Mouse (Mus musculus) activated CD4-positive, CD25-positive, alpha-beta regulatory T cell, adult 4 months (primary cell): ENCODE measurements around the gene Hist1h2bq. TPM values are rescaled to one million over a fixed set of nuclear protein-coding genes. Genes with fewer than 3 reads are reported as not detected.
"Not testable (repeated sequence)": the region's sequence is repeated elsewhere in the genome, so short reads cannot be mapped to it uniquely, and the experiment has no call there.

Source experiments
- ATAC-seq: one replicate; pipeline ENCODE4 v1.8.0; 2017
- polyA plus RNA-seq, 2 experiments: library from polyadenylated mRNA; unstranded; fragments of 100-300 nt; shearing (Covaris generic); gene quantifications; one replicate each; pipeline ENCODE4 v1.2.1; 2017

Gene Hist1h2bq
- polyA plus RNA-seq, result 1 to 10 TPM; 4.2 to 9.2 TPM

DNA sequence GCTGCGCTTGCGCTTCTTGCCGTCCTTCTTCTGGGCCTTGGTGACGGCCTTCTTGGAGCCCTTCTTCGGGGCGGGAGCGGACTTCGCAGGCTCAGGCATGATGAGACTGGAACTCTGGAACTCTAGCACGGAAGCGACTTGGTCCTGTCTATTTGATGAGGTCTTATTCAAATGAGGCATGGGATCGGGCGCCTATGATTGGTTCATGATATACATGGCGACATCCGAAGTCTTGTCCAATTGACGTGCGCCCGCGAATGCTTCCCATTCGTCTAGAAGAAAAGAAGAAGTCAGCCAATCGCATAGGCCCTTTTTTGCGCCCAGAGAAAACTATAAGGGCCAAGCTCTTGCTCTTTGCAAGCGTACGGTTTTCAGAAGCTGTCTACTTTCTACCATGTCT, at the start of gene Hist1h2bq, which contains the start of gene Hist1h2ao:
TSS of gene Hist1h2bq (minus strand) at position 125 of the 400 bp plus-strand sequence.
TSS of gene Hist1h2ao (plus strand) at position 393 of the 400 bp plus-strand sequence.
- peak; percentile 89 for ATAC-seq

DNA sequence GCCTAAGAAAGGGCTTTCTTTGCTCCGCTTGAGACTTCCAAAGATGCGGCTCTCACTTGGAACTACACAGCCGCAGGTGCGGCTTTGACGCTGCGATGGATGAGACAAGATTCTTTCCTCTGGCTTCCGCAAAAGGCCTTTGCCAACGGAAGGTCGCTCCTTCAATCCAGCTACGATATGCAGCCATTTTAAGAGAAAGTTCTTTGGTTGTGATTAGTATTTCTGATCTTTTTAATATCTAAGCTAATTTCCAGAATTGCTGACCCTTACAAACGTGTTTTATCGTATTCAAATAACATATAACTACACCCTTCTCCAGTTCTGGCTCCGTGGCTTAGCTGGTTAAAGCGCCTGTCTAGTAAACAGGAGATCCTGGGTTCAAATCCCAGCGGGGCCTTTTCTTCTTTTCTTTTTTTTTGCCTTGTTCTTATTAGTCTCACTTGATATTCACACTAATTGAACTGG, 45.7 kb upstream of the Hist1h2bq start:
- ATAC-seq, result no peak

DNA sequence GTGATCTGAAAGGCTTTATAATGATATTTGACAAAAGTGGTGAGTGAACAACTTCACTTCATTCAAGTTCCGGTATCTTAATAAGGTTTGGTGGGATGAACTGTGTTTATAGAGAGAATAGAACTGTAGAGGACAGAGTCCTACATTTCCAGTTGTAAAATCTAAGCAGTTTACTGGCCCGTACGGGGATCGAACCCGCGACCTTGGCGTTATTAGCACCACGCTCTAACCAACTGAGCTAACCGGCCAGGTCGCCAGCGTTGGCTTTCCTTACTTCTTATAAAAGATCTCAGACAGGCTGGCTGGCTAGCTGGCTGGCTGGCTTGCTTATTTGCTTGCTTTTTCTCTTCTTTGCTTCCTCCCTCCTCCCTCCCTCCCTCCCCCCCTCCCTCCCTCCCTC, 45.1 kb upstream of the Hist1h2bq start:
- ATAC-seq, result no peak

- ATAC-seq, result no peak
Measured at GRCm38 (mm10) chr13:21852215-21852945, 42.4 kb upstream of the Hist1h2bq start.

DNA sequence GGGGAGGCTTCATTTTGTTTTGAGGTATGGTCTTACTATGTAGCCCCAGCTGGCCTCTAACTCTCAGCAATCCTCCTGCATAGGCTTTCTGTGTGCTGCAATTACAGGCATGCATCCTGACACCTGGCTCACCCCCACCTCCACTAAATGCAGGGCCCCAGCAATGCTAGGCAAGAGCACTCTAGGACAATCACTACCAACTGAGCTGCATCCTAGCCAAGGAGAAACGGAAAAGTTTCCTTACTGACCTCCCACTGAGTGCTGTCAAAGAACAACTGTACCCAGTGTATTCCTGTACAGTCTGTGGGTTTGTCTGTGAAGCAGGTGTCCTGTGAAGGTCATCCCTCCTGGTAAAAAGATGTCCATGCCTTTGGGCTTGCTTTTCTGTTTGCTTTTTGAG, 40.7 kb upstream of the Hist1h2bq start:
- ATAC-seq, result not testable (repeated sequence)

DNA sequence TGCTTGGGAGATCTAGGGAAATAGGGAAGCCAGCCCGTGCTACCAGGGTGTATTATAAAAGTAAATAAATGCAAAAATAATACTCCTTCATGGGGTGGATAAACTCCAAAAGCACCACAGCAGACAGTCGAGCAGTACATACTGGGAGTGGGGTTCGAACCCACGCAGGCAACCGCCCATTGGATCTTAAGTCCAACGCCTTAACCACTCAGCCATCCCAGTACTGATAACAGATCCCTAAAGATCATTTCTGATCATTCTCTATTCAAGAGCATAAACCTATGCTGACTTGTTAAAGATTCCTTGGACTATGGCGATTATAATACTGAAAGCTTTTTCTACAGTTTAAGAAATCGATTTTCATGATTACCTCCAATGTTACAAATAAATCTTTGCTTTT, 37.9 kb upstream of the Hist1h2bq start:
- no peak for ATAC-seq

- peak; percentile 71 for ATAC-seq
Measured at GRCm38 (mm10) chr13:21846356-21846755, 36.4 kb upstream of the Hist1h2bq start.

GRCm38 (mm10) chr13:21840508-21840907, 30.5 kb upstream of the Hist1h2bq start:
- peak; percentile 73 for ATAC-seq

DNA sequence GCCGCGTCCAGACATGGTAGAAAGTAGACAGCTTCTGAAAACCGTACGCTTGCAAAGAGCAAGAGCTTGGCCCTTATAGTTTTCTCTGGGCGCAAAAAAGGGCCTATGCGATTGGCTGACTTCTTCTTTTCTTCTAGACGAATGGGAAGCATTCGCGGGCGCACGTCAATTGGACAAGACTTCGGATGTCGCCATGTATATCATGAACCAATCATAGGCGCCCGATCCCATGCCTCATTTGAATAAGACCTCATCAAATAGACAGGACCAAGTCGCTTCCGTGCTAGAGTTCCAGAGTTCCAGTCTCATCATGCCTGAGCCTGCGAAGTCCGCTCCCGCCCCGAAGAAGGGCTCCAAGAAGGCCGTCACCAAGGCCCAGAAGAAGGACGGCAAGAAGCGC, 23.5 kb upstream of the Hist1h2bq start, which contains the start of the genes Hist1h2ap and Hist1h2br:
TSS of gene Hist1h2ap (minus strand) at position 47 of the 400 bp plus-strand sequence.
TSS of gene Hist1h2br (plus strand) at position 283 of the 400 bp plus-strand sequence.
- peak; percentile 84 for ATAC-seq

DNA sequence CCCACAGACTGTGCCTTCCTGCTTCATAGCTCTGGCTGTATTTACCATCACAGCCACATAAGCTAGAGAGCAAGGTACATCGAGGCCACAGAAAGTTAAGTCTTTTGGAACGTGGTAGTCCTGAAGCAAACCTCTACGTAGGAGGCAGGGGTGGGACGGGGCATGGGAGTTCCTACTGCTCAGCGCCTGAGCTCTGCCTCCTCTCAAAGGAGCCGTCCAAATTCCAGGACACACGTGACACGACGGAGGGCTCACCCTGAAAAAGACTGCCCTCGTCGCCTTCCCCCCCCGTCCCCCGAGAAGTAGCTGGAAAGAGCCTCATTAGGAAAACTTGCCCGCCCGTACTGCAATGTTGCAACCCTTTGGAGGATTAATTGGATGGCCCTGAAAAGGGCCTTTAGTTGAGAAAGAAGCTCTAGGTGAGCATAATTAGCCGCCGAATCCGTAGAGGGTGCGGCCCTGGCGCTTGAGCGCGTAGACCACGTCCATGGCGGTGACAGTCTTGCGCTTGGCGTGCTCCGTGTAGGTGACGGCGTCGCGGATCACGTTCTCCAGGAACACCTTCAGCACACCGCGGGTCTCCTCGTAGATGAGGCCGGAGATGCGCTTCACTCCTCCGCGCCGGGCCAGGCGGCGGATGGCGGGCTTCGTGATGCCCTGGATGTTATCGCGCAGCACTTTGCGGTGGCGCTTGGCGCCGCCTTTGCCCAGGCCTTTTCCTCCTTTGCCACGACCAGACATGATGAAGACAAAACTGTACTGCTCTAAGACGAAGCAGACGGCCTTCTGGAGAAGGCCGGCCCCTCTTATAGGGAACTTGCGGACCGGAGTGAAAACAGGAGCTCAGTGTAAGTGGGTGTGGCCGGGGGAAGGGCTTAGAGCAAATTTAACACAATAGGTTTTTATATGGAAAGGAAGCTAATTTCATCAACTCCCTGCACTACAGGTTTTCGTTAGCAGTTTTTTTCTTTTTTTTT, 21.7 kb upstream of the Hist1h2bq start, which contains the start of gene Hist1h4n:
TSS of gene Hist1h4n (minus strand) at position 779 of the 977 bp plus-strand sequence.
- ATAC-seq, result peak; percentile 51

DNA sequence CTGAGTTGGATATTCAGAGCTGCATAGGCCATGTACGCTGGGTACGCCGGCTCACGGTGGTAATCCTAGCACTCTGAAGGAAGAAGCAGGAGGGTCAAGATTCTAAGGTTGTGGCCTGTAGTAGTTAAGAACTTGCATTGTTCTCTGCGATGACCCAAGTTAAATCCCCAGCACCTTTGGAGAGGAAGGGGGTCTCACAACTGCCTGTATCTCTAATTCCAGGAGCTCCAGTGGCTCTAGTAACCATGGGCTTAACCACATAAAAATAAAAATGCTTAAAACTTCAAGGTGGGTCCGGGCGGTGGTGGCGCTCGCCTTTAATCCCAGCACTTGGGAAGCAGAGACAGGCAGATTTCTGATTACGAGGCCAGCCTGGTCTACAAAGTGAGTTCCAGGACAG, 20.3 kb upstream of the Hist1h2bq start:
- ATAC-seq, result no peak

DNA sequence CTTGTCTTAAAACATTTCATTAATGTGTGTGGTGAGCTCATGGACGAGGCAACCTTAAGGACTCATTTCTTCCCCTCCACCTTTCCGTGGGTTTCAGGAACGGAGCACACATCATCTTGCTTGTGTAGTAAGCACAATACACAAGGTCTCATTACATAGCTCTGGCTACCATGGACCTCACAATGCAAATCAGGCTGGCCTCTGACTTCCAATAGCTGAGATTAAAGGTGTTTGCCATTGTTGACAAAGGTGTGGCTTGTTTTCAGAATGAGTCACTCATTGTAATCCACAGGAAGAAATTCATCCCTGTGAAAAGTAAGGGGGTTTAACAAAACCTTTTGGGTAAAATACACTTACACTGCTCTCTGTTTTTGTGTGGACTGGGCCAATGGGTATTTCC, 18.5 kb upstream of the Hist1h2bq start:
- no peak for ATAC-seq

DNA sequence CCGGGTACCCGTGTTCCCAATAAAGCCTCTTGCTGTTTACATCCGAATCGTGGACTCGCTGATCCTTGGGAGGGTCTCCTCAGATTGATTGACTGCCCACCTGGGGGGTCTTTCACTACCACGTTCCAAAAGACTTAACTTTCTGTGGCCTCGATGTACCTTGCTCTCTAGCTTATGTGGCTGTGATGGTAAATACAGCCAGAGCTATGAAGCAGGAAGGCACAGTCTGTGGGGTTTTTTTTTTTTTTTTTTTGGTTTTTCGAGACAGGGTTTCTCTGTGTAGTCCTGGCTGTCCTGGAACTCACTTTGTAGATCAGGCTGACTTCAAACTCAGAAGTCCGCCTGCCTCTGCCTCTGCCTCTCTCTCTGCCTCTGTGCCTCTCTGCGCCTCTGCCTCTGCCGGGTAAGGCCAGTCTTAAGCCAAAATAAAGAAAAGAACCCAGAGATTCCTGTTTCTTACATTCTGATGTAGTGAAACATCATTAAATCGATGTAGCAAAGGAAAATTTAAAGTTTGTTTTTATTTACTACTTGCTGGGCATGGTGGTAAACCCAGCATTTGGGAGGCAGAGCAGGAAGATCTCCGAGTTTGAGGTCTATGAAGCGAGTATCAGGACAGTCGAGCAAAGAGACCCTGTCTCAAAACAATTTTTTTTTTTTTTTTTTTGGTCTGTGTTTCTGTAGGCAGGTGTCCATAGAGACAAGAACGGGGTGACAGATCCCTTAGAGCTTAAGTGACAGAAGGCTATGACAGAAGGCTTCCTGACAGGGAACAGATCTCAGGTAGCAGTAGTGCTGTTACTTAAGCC, 10.3 kb upstream of the Hist1h2bq start:
- not testable (repeated sequence) for ATAC-seq

- not testable (repeated sequence) for ATAC-seq
Measured at GRCm38 (mm10) chr13:21812092-21812491, 2.1 kb upstream of the Hist1h2bq start.

DNA sequence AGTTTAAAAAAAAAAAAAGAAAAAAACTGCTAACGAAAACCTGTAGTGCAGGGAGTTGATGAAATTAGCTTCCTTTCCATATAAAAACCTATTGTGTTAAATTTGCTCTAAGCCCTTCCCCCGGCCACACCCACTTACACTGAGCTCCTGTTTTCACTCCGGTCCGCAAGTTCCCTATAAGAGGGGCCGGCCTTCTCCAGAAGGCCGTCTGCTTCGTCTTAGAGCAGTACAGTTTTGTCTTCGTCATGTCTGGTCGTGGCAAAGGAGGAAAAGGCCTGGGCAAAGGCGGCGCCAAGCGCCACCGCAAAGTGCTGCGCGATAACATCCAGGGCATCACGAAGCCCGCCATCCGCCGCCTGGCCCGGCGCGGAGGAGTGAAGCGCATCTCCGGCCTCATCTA, 1.5 kb upstream of the Hist1h2bq start, which contains the start of gene Hist1h4m:
TSS of gene Hist1h4m (plus strand) at position 208 of the 400 bp plus-strand sequence.
- peak; percentile 40 for ATAC-seq

DNA sequence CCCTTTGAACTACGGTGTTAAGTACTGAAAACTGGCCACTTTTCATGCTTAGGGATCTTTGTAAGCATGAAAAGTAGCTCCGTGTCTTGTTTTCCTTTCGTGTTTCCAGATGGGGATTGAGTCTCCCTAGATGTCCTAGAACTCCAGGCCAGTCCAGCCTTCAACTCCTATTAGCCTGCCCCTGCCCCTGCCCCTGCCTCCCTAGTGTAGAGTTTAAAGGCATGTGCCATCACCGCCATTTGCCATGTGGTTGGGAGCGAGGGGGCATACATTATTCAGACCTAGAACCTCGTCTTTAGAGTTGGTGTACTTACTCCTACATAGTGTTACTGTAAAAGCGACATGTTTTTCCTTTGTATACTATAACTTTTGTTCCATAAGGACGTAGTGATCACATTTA, 1.1 kb upstream of the Hist1h2bq start:
- not testable (repeated sequence) for ATAC-seq

DNA sequence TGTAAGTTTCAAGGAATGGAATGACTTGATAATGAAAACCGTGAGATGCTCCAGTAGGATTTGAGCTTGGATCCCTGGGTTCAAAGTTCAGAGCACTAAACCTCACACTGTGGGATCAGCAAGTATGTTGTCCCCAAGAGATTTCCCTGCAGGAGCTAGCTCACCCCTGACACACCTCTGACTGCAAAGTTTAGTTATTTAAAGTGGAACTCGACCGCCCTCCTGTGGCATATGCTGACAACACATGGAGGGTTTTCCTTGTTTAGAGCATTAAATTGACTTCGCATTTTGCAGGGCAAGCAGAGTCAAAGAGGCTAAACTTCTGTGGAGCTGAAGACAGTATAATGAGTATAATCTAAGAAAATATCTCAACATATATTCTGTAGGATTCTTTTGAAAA, 6.9 kb downstream of the Hist1h2bq start:
- ATAC-seq, result peak; percentile 76

- not testable (repeated sequence) for ATAC-seq
Measured at GRCm38 (mm10) chr13:21797163-21797562, 12.8 kb downstream of the Hist1h2bq start.

- ATAC-seq, result no peak
Measured at GRCm38 (mm10) chr13:21795584-21795983, 14.4 kb downstream of the Hist1h2bq start.

- no peak for ATAC-seq
Measured at GRCm38 (mm10) chr13:21790601-21791283, 19.3 kb downstream of the Hist1h2bq start.

DNA sequence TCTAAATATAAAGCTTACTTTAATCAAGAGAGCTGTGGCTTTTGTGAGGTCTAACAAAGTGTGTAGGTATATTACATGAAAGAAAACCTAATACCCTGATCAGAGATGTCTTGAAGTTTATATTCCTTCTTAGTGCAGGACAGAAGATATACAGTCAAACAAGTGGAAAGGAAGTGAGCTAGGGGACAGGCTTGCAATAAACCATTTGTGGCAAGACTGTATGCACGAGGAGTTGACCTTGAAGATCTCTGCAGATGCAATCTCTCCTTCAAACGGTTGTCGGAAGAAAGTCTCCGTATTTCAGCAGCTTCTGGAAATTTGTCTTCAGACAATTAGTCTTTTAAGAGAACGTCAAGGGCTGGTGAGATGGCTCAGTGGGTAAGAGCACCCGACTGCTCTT, 20.1 kb downstream of the Hist1h2bq start:
- ATAC-seq, result no peak
